Comparison of ENCODE assay signal across 8 mouse cellular contexts in the genomic region with DNA sequence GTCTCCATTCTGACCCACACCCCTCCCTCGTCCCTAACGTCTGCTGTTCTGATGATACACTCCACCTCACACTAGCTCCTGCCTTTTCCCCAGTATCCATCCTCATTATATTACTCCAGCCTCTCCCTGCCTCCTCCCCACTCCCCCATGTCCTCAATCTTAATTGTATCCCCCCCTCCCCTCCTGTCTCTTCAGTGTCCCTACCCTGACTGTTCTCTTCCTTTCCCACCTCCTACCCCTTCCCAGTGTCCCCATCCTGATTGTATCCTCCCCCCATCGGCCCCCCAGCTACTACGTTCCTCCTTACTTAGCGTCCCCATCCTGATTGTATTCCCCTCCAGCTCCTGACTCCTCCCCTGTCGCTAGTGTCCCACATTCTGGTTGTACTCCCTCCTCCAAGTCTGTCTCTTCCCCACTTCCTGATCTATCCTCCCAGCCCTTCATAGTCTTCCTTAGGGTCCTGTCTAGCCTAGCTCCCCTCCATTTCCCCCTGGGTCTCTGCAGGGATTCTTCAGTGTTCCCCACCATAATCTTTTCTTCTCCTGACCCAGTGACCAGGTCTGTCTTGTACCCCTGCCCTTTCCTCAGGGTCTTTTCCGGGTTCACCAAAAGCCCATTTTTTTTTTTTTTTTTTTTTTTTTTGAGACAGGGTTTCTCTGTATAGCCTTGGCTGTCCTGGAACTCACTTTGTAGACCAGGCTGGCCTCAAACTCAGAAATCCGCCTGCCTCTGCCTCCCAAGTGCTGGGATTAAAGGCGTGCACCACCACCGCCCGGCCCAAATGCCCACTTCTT. TPM values are rescaled to one million over a fixed set of nuclear protein-coding genes. Genes with fewer than 3 reads are reported as not detected.
DNase-seq lines count a peak whose midpoint lies in the region; ATAC-seq and TF ChIP-seq lines count a peak whose summit lies in the region.

No protein-coding gene starts in this region.

- intact Hi-C loops in heart, postnatal 25 days (cut with DNase I) = no loop called here

- peak overlapping the region; percentile 91 for H3K4me2 ChIP-seq in embryonic facial prominence, embryonic 15.5 days (replicated peaks)
- peak overlapping the region; percentile 82 for H3K4me2 ChIP-seq in limb, embryonic 14.5 days (replicated peaks; ENCODE audit: low read depth, low read length, severe bottlenecking)
- peak overlapping the region; percentile 74 for H3K4me2 ChIP-seq in stomach, embryonic 14.5 days (replicated peaks; ENCODE audit: low read depth, low read length)

- peak; percentile 94 for DNase-seq in heart, adult 11 months
- no peak for DNase-seq in heart, postnatal 25 days (ENCODE audit: low spot score)
- DNase-seq in MEL (ENCODE audit: low read depth, low spot score) = peak; percentile 40
- no peak for DNase-seq in limb, embryonic 14.5 days (ENCODE audit: low spot score)
- no peak for DNase-seq in layer of hippocampus, adult 8-10 months (ENCODE audit: low spot score in 2 of 2)
- DNase-seq in urinary bladder, postnatal 36 days (ENCODE audit: low spot score in 2 of 2) = no peak

- no peak for TF ChIP-seq EP300 in MEL (IDR thresholded peaks at IDR 0.05; ENCODE audit: low read depth in 1 of 2, low read length in 2 of 2)

- H3K4me3 ChIP-seq in MEL (ENCODE audit: control insufficient read depth in 1 of 2, insufficient read depth in 1 of 2, low read depth in 2 of 2, low read length in 2 of 2) = peak overlapping the region; percentile 47 to 94
- peak overlapping the region; percentile 72 for H3K4me3 ChIP-seq in embryonic facial prominence, embryonic 15.5 days (replicated peaks)
- peak overlapping the region; percentile 64 for H3K4me3 ChIP-seq in limb, embryonic 14.5 days (replicated peaks; ENCODE audit: low read length)
- H3K4me3 ChIP-seq in stomach, embryonic 14.5 days (ENCODE audit: low read depth, low read length) = peak overlapping the region; percentile 48

- H3K79me2 ChIP-seq in MEL (ENCODE audit: control insufficient read depth, insufficient read depth, low read length, poor library complexity) = peaks cover 12% of the 10 kb centered on the region

- peak overlapping the region; percentile 28 for H3K9ac ChIP-seq in MEL (ENCODE audit: control insufficient read depth, low read depth, low read length, poor library complexity, severe bottlenecking)
- H3K9ac ChIP-seq in embryonic facial prominence, embryonic 15.5 days = no peak overlapping the region
- H3K9ac ChIP-seq in limb, embryonic 14.5 days (ENCODE audit: low read depth, low read length, severe bottlenecking) = peak overlapping the region; percentile 79
- no peak overlapping the region; the same call in 1 of the 2 replicates for H3K9ac ChIP-seq in stomach, embryonic 14.5 days (replicated peaks; ENCODE audit: low read depth, low read length)

- peak; percentile 31 for ATAC-seq in embryonic facial prominence, embryonic 15.5 days (ENCODE audit: insufficient number of reproducible peaks, low FRiP score, low TSS enrichment, low read depth)
- ATAC-seq in limb, embryonic 14.5 days (ENCODE audit: low FRiP score, low read depth) = no peak
- peak; percentile 16; the same call in 1 of the 2 replicates for ATAC-seq in stomach, embryonic 14.5 days (ENCODE audit: insufficient number of reproducible peaks, insufficient read depth, low FRiP score, low read depth)

- no peak for TF ChIP-seq RAD21 in MEL (IDR thresholded peaks at IDR 0.05; ENCODE audit: low read depth, low read length)

- H3K9me3 ChIP-seq in MEL (replicated peaks; ENCODE audit: insufficient read depth, low read length) = no peaks in the 10 kb centered on the region
- no peaks in the 10 kb centered on the region for H3K9me3 ChIP-seq in embryonic facial prominence, embryonic 15.5 days (replicated peaks)
- H3K9me3 ChIP-seq in limb, embryonic 14.5 days (ENCODE audit: control insufficient read depth, low read length) = no peaks in the 10 kb centered on the region
- no peaks in the 10 kb centered on the region for H3K9me3 ChIP-seq in stomach, embryonic 14.5 days (ENCODE audit: control insufficient read depth, low read depth, low read length)

- WGBS in embryonic facial prominence, embryonic 15.5 days = 45% methylated on average over 11 of the region's 11 CpGs
- 49% methylated on average over 11 of the region's 11 CpGs for WGBS in limb, embryonic 14.5 days
- 45% methylated on average over 11 of the region's 11 CpGs for WGBS in stomach, embryonic 14.5 days

- H3K36me3 ChIP-seq in MEL (ENCODE audit: control insufficient read depth in 1 of 2, insufficient read depth in 2 of 2, low read length in 2 of 2) = peaks cover 0 to 14% of the 10 kb centered on the region in 2 experiments; a peak in 2 of 4 replicates
- no peaks in the 10 kb centered on the region for H3K36me3 ChIP-seq in embryonic facial prominence, embryonic 15.5 days
- H3K36me3 ChIP-seq in limb, embryonic 14.5 days (ENCODE audit: control insufficient read depth, insufficient read depth, low read length) = no peaks in the 10 kb centered on the region
- H3K36me3 ChIP-seq in stomach, embryonic 14.5 days (ENCODE audit: control insufficient read depth, insufficient read depth, low read length) = no peaks in the 10 kb centered on the region

- no peak for TF ChIP-seq POLR2A in MEL (IDR thresholded peaks at IDR 0.05; ENCODE audit: control insufficient read depth in 1 of 2, insufficient read depth in 1 of 2, low read depth in 1 of 2, low read length in 2 of 2, poor library complexity in 1 of 2)
- TF ChIP-seq POLR2A in limb, embryonic 14.5 days (IDR thresholded peaks at IDR 0.05; ENCODE audit: borderline replicate concordance, extremely low read depth, insufficient read depth, insufficient read length) = no peak

- H3K27ac ChIP-seq in MEL (ENCODE audit: control insufficient read depth, low read depth, low read length) = no peak overlapping the region
- no peak overlapping the region for H3K27ac ChIP-seq in embryonic facial prominence, embryonic 15.5 days (replicated peaks)
- no peak overlapping the region for H3K27ac ChIP-seq in limb, embryonic 14.5 days (replicated peaks; ENCODE audit: low read depth, low read length)
- H3K27ac ChIP-seq in stomach, embryonic 14.5 days (ENCODE audit: low read length) = no peak overlapping the region

- H3K4me1 ChIP-seq in MEL (ENCODE audit: control insufficient read depth in 1 of 2, insufficient read depth in 2 of 2, low read length in 2 of 2) = peaks cover 3 to 22% of the 10 kb centered on the region in 2 experiments
- 0 out of 2 replicates have a peak, but pooled peaks cover 9% of the 10 kb centered on the region for H3K4me1 ChIP-seq in embryonic facial prominence, embryonic 15.5 days
- no peaks in the 10 kb centered on the region for H3K4me1 ChIP-seq in limb, embryonic 14.5 days (ENCODE audit: control insufficient read depth, insufficient read depth, low read length)
- H3K4me1 ChIP-seq in stomach, embryonic 14.5 days (ENCODE audit: control insufficient read depth, insufficient read depth, low read length) = peaks cover 5% of the 10 kb centered on the region; the same call in 1 of the 2 replicates

- no peak for TF ChIP-seq CTCF in MEL (IDR thresholded peaks at IDR 0.05 in 2 of 3, conservative IDR thresholded peaks at IDR 0.05 in 1 of 3; ENCODE audit: control insufficient read depth in 1 of 3, insufficient read depth in 1 of 3, low read depth in 2 of 3, low read length in 3 of 3, poor library complexity in 1 of 3, severe bottlenecking in 1 of 3)

- H3K27me3 ChIP-seq in MEL (ENCODE audit: control insufficient read depth in 1 of 2, insufficient read depth in 2 of 2, low read length in 2 of 2) = no peaks in the 10 kb centered on the region
- H3K27me3 ChIP-seq in embryonic facial prominence, embryonic 15.5 days = no peaks in the 10 kb centered on the region
- H3K27me3 ChIP-seq in limb, embryonic 14.5 days (ENCODE audit: control insufficient read depth, insufficient read depth, low read length) = no peaks in the 10 kb centered on the region
- H3K27me3 ChIP-seq in stomach, embryonic 14.5 days (ENCODE audit: control insufficient read depth, insufficient read depth, low read length) = no peaks in the 10 kb centered on the region

TF ChIP-seq in MEL, 35 proteins besides CTCF, POLR2A, EP300 and RAD21:
- TF ChIP-seq ETS1 (IDR thresholded peaks at IDR 0.05; ENCODE audit: low read depth, low read length) (no peak), RCOR1 (IDR thresholded peaks at IDR 0.05; ENCODE audit: low read depth, low read length) (no peak), TAL1 (IDR thresholded peaks at IDR 0.05; ENCODE audit: low read length) (no peak), ZNF384 (IDR thresholded peaks at IDR 0.05; ENCODE audit: low read depth, low read length) (peak; percentile 80), POLR2AphosphoS2 (IDR thresholded peaks at IDR 0.05; ENCODE audit: low read length) (no peak), USF2 (IDR thresholded peaks at IDR 0.05; ENCODE audit: borderline replicate concordance in 1 of 2, insufficient read depth in 1 of 2, low read depth in 1 of 2, low read length in 2 of 2) (no peak), MAX (IDR thresholded peaks at IDR 0.05; ENCODE audit: low read length) (no peak), ZMIZ1 (IDR thresholded peaks at IDR 0.05; ENCODE audit: low read depth, low read length) (no peak)

RNA-seq across cellular contexts. Expression of a gene that starts 0.8 kb away (rescaled TPM):
- total RNA-seq in heart, postnatal 25 days (2021) = 100 to 1,000 TPM; 102 to 114 TPM
- total RNA-seq in MEL (2012; rRNA removed) = 14.6 and 16.8 TPM in 2 replicates
- 10 to 100 TPM in 1 of 2 experiments, not detected in 1; 22.2 TPM for polyA plus RNA-seq in MEL (2012; ENCODE audit: insufficient read depth in 1 of 2, insufficient read length in 2 of 2, low read depth in 1 of 2, low replicate concordance in 2 of 2, missing spikeins in 1 of 2)
- 18.8 and 19.1 TPM in 2 replicates for polyA plus RNA-seq in embryonic facial prominence, embryonic 15.5 days (2015; fragmentation: Nextera tagmentation; extraction: Ambion mirVana)
- 9.5 and 10.1 TPM in 2 replicates for polyA plus RNA-seq in limb, embryonic 14.5 days (2012; rRNA removed)
- 14.5 and 15.6 TPM in 2 replicates for polyA plus RNA-seq in limb, embryonic 14.5 days (2014; fragmentation: Nextera tagmentation; extraction: Ambion mirVana)
- polyA plus RNA-seq in stomach, embryonic 14.5 days (2014; fragmentation: Nextera tagmentation; extraction: Ambion mirVana) = 30.5 and 33.7 TPM in 2 replicates
- total RNA-seq in layer of hippocampus, adult 8-10 months (2022) = 100 to 1,000 TPM; 202 to 222 (median 211) TPM

RNA-seq across cellular contexts. Expression of a gene that starts 7.7 kb away (rescaled TPM):
- total RNA-seq in heart, postnatal 25 days (2021) = 10 to 100 TPM; 43.0 to 45.3 TPM
- 72.7 and 78.9 TPM in 2 replicates for total RNA-seq in MEL (2012; rRNA removed)
- 100 to 1,000 TPM in 1 of 2 experiments, 10 to 100 TPM in 1; 97.4 to 136 TPM for polyA plus RNA-seq in MEL (2012; ENCODE audit: insufficient read depth in 1 of 2, insufficient read length in 2 of 2, low read depth in 1 of 2, low replicate concordance in 2 of 2, missing spikeins in 1 of 2)
- 75.6 and 78.0 TPM in 2 replicates for polyA plus RNA-seq in embryonic facial prominence, embryonic 15.5 days (2015; fragmentation: Nextera tagmentation; extraction: Ambion mirVana)
- 210 and 382 TPM in 2 replicates for polyA plus RNA-seq in limb, embryonic 14.5 days (2012; rRNA removed)
- polyA plus RNA-seq in limb, embryonic 14.5 days (2014; fragmentation: Nextera tagmentation; extraction: Ambion mirVana) = 76.7 and 90.0 TPM in 2 replicates
- 56.1 and 59.8 TPM in 2 replicates for polyA plus RNA-seq in stomach, embryonic 14.5 days (2014; fragmentation: Nextera tagmentation; extraction: Ambion mirVana)
- 100 to 1,000 TPM; 182 to 227 (median 212) TPM for total RNA-seq in layer of hippocampus, adult 8-10 months (2022)

Comparison
In these comparisons a context has a peak if more than half of its experiments do, and no peak if none do; other contexts are left out.
1. DNase-seq: peak in heart, adult 11 months (single experiment) and MEL (single experiment); none in heart, postnatal 25 days (single experiment), limb, embryonic 14.5 days (single experiment), layer of hippocampus, adult 8-10 months (0 of 2) and urinary bladder, postnatal 36 days (0 of 2).
2. H3K9ac ChIP-seq: peak in MEL (single experiment) and limb, embryonic 14.5 days (single experiment); none in embryonic facial prominence, embryonic 15.5 days (single experiment) and stomach, embryonic 14.5 days (single experiment).
3. Peak in every context shown above with its lines, with median percentiles within 50 percentile points of each other: H3K4me3 ChIP-seq and H3K4me2 ChIP-seq.